Mouse (Mus musculus): ENCODE data around the gene Utp3.

- TF ChIP-seq CTCF (IDR thresholded peaks at IDR 0.05; ENCODE audit: low read depth, low read length) (no peak), POLR2A (IDR thresholded peaks at IDR 0.05; ENCODE audit: insufficient read depth, low read length) (no peak)
Observed at GRCm38 (mm10) chr5:88561080-88561814, 7.0 kb downstream of the Utp3 start.

Measured in ES-Bruce4 (cell line).